In genomic region chr9:113441770-113442411, GRCm38 (mm10) we compare ENCODE assay signal across 8 mouse cellular contexts.
DNase-seq lines count a peak whose midpoint lies in the region; ATAC-seq and TF ChIP-seq lines count a peak whose summit lies in the region.

No protein-coding gene starts in this region.

- no peaks in the 10 kb centered on the region for H3K9me3 ChIP-seq in hindbrain, postnatal 0 days (ENCODE audit: low read length)

- no peaks in the 10 kb centered on the region for H3K27me3 ChIP-seq in hindbrain, postnatal 0 days (ENCODE audit: insufficient read depth, low read length)

- no peak overlapping the region for H3K9ac ChIP-seq in hindbrain, postnatal 0 days (replicated peaks; ENCODE audit: low read length)

- 6% methylated on average over 21 of the region's 21 CpGs for WGBS in hindbrain, postnatal 0 days

- no peaks in the 10 kb centered on the region for H3K4me1 ChIP-seq in hindbrain, postnatal 0 days (ENCODE audit: insufficient read depth, low read length)

- ATAC-seq in hindbrain, postnatal 0 days = peak; percentile 75
- ATAC-seq in inflammation-experienced regulatory T-cells, adult 6 months = no peak

- H3K4me2 ChIP-seq in hindbrain, postnatal 0 days (ENCODE audit: low read depth, low read length) = peak overlapping the region; percentile 55

- no peak overlapping the region for H3K27ac ChIP-seq in hindbrain, postnatal 0 days

- peak overlapping the region; percentile 28 for H3K4me3 ChIP-seq in hindbrain, postnatal 0 days (ENCODE audit: low read length)

- peak; percentile 62 to 87 for DNase-seq in adrenal gland, adult (ENCODE audit: inconsistent age in 2 of 2, low spot score in 1 of 2)
- DNase-seq in cerebellum, postnatal 25 days = peak; percentile 88 to 95
- peak; percentile 39 for DNase-seq in gastrocnemius, adult 18-20 months (ENCODE audit: low spot score)
- DNase-seq in hindbrain, postnatal 0 days (ENCODE audit: low spot score) = peak; percentile 95
- DNase-seq in left cerebral cortex, adult 18-20 months (ENCODE audit: low spot score in 2 of 2) = peak; percentile 86 to 91
- peak; percentile 48 for DNase-seq in lung, postnatal 36 days
- DNase-seq in right cerebral cortex, adult 18-20 months = peak; percentile 88

- TF ChIP-seq CTCF in hindbrain, postnatal 0 days (IDR thresholded peaks at IDR 0.05; ENCODE audit: low read depth) = peak; percentile 97

- no peaks in the 10 kb centered on the region for H3K36me3 ChIP-seq in hindbrain, postnatal 0 days (ENCODE audit: insufficient read depth, low read length)

Comparison
In these comparisons a context has a peak if more than half of its experiments do, and no peak if none do; other contexts are left out.
1. DNase-seq: peak in every context shown above with its lines; median percentile 95 in hindbrain, postnatal 0 days; 92 in cerebellum, postnatal 25 days; 88 in left cerebral cortex, adult 18-20 months; 88 in right cerebral cortex, adult 18-20 months; 74 in adrenal gland, adult; 48 in lung, postnatal 36 days; 39 in gastrocnemius, adult 18-20 months.